Mouse (Mus musculus) bone marrow macrophage, adult 2 months (primary cell): Measurements from ENCODE around the gene Eomes.

Experiments used
- CTCF ChIP-seq: IDR thresholded peaks from 2 replicates; pipeline ENCODE4 v1.5.1; 2012; ENCODE audit warnings: low read depth, mild to moderate bottlenecking, low read length, moderate library complexity
- POLR2A ChIP-seq: IDR thresholded peaks from 2 replicates; pipeline ENCODE4 v1.6.1; 2012; ENCODE audit warnings: mild to moderate bottlenecking, low read depth, low read length, borderline replicate concordance

- no peak for TF ChIP-seq CTCF
- no peak for TF ChIP-seq POLR2A
Measured at GRCm38 (mm10) chr9:118464031-118464430, 14.0 kb upstream of the Eomes start.
